8 mouse cellular contexts compared by ENCODE assay signal in genomic region chr8:115706411-115706860, GRCm38 (mm10). TPM values are rescaled to one million over a fixed set of nuclear protein-coding genes. Genes with fewer than 3 reads are reported as not detected.
DNase-seq lines count a peak whose midpoint lies in the region; ATAC-seq and TF ChIP-seq lines count a peak whose summit lies in the region.

No protein-coding gene starts in this region.

- TF ChIP-seq POLR2A in cerebellum, adult 2 months (IDR thresholded peaks at IDR 0.05; ENCODE audit: borderline replicate concordance, insufficient read depth, low read length): no peak
- no peak for TF ChIP-seq POLR2A in spleen, adult 2 months (IDR thresholded peaks at IDR 0.05; ENCODE audit: low read depth, low read length)

- H3K4me3 ChIP-seq in megakaryocyte, embryonic 14.5 days (replicated peaks): peak overlapping the region; percentile 91
- H3K4me3 ChIP-seq in cerebellum, adult 2 months (replicated peaks; ENCODE audit: insufficient read depth, low read depth, low read length): peak overlapping the region; percentile 95
- H3K4me3 ChIP-seq in intestine, embryonic 16.5 days (ENCODE audit: low read length): peak overlapping the region; percentile 89
- peak overlapping the region; percentile 83 for H3K4me3 ChIP-seq in spleen, adult 2 months (ENCODE audit: extremely low read depth, insufficient read depth, insufficient read length)

- peak; percentile 66 to 74 for DNase-seq in cerebellum, adult 2 months
- DNase-seq in gastrocnemius, adult 18-20 months (ENCODE audit: low spot score): peak; percentile 34
- peak; percentile 34 for DNase-seq in lung, postnatal 14 days
- DNase-seq in spleen, adult 2 months (ENCODE audit: low read depth in 1 of 2, low spot score in 2 of 2): peak in 1 of 2 experiments; percentile 16
- DNase-seq in Muller cell, postnatal 12 days (ENCODE audit: inconsistent ontology term): no peak

- peaks cover 28% of the 10 kb centered on the region for H3K4me1 ChIP-seq in megakaryocyte, embryonic 14.5 days
- H3K4me1 ChIP-seq in cerebellum, adult 2 months (ENCODE audit: control insufficient read depth, insufficient read depth, low read length): no peaks in the 10 kb centered on the region; the same call in 1 of the 2 replicates
- peaks cover 16% of the 10 kb centered on the region for H3K4me1 ChIP-seq in intestine, embryonic 16.5 days (ENCODE audit: control insufficient read depth, insufficient read depth, low read length)
- H3K4me1 ChIP-seq in spleen, adult 2 months (ENCODE audit: control insufficient read depth, insufficient read depth, insufficient read length): peaks cover 3% of the 10 kb centered on the region

- WGBS in cerebellum, adult 2 months: under 1% methylated on average over 32 of the region's 39 CpGs
- 0% methylated on average over 35 of the region's 39 CpGs for WGBS in intestine, embryonic 16.5 days
- under 1% methylated on average over 38 of the region's 39 CpGs for WGBS in spleen, adult 2 months

- H3K27ac ChIP-seq in cerebellum, adult 2 months (ENCODE audit: insufficient read depth, low read length): peak overlapping the region; percentile 72
- H3K27ac ChIP-seq in intestine, embryonic 16.5 days (ENCODE audit: low read length): peak overlapping the region; percentile 99
- H3K27ac ChIP-seq in spleen, adult 2 months (ENCODE audit: insufficient read depth, low read length): peak overlapping the region; percentile 88

- TF ChIP-seq CTCF in cerebellum, adult 2 months (IDR thresholded peaks at IDR 0.05; ENCODE audit: borderline replicate concordance, insufficient read depth, low read depth, low read length): no peak
- TF ChIP-seq CTCF in spleen, adult 2 months (IDR thresholded peaks at IDR 0.05; ENCODE audit: extremely low read depth, insufficient read depth, insufficient read length, insufficient replicate concordance): no peak

- H3K4me2 ChIP-seq in intestine, embryonic 16.5 days (ENCODE audit: low read depth, low read length): peak overlapping the region; percentile 76

- no peaks in the 10 kb centered on the region for H3K36me3 ChIP-seq in megakaryocyte, embryonic 14.5 days (replicated peaks; ENCODE audit: low read length)
- H3K36me3 ChIP-seq in intestine, embryonic 16.5 days (ENCODE audit: control insufficient read depth, insufficient read depth, low read length): no peaks in the 10 kb centered on the region
- H3K36me3 ChIP-seq in spleen, adult 2 months (ENCODE audit: control insufficient read depth, insufficient read depth, low read length): 0 out of 2 replicates have a peak, but pooled peaks cover 3% of the 10 kb centered on the region

- no peak for ATAC-seq in megakaryocyte, adult 5-6 weeks (ENCODE audit: poor library complexity, severe bottlenecking)
- ATAC-seq in intestine, embryonic 16.5 days: 0 out of 2 replicates have a peak, but pooled peaks have one; percentile 4

- no peaks in the 10 kb centered on the region for H3K9me3 ChIP-seq in megakaryocyte, embryonic 14.5 days
- H3K9me3 ChIP-seq in intestine, embryonic 16.5 days (ENCODE audit: control insufficient read depth, low read length): no peaks in the 10 kb centered on the region

- H3K9ac ChIP-seq in intestine, embryonic 16.5 days (ENCODE audit: low read depth, low read length): peak overlapping the region; percentile 94

- peaks cover 55% of the 10 kb centered on the region for H3K27me3 ChIP-seq in megakaryocyte, embryonic 14.5 days (replicated peaks)
- H3K27me3 ChIP-seq in cerebellum, adult 2 months (ENCODE audit: control insufficient read depth, insufficient read depth, low read length): no peaks in the 10 kb centered on the region
- no peaks in the 10 kb centered on the region for H3K27me3 ChIP-seq in intestine, embryonic 16.5 days (replicated peaks; ENCODE audit: control insufficient read depth, insufficient read depth, low read length)
- H3K27me3 ChIP-seq in spleen, adult 2 months (ENCODE audit: control insufficient read depth, insufficient read depth, low read length): peaks cover 18% of the 10 kb centered on the region

RNA-seq across cellular contexts. Expression of gene Maf, which starts 1.2 kb away (rescaled TPM):
- polyA plus RNA-seq in megakaryocyte, embryonic 14.5 days (2012; ENCODE audit: insufficient read depth, low replicate concordance): 7.8 and 32.9 TPM in 2 replicates
- 3.9 and 4.6 TPM in 2 replicates for total RNA-seq in megakaryocyte, adult 5-6 weeks (2015)
- total RNA-seq in megakaryocyte, adult 5-6 weeks (2017): 1.8 and 2.0 TPM in 2 replicates
- 22.6 and 24.2 TPM in 2 replicates for polyA plus RNA-seq in cerebellum, adult 2 months (2012; rRNA removed)
- total RNA-seq in gastrocnemius, adult 18-20 months (2021): 100 to 1,000 TPM; 145 to 163 TPM
- polyA plus RNA-seq in intestine, embryonic 16.5 days (2015; fragmentation: Nextera tagmentation; extraction: Ambion mirVana): 10.9 and 12.3 TPM in 2 replicates
- 16.6 and 18.7 TPM in 2 replicates for polyA plus RNA-seq in spleen, adult 2 months (2012; rRNA removed)
